Mouse (Mus musculus): ENCODE results near the gene 4930442H23Rik. TPM values are rescaled to one million over a fixed set of nuclear protein-coding genes. Genes with fewer than 3 reads are reported as not detected.

4930442H23Rik gene
- polyA plus RNA-seq, 1 experiment from 2014 or later, result 0.07 TPM

- DNase-seq (ENCODE audit: low spot score) (no peak), ATAC-seq (ENCODE audit: low FRiP score, low TSS enrichment) (no peak)
- 78% methylated on average over 16 of the region's 27 CpGs for WGBS
- peaks cover 34% of the 10 kb centered on the region for H3K36me3 ChIP-seq (ENCODE audit: control insufficient read depth, insufficient read depth, low read length)
- peaks cover 9% of the 10 kb centered on the region for H3K4me1 ChIP-seq (replicated peaks; ENCODE audit: control insufficient read depth, insufficient read depth)
- no peak overlapping the region for H3K4me3 ChIP-seq (ENCODE audit: low read depth, low read length)
- peak overlapping the region; percentile 88 for H3K27ac ChIP-seq (replicated peaks)
- TF ChIP-seq EP300 (optimal IDR thresholded peaks at IDR 0.05), result no peak
- TF ChIP-seq CTCF (IDR thresholded peaks at IDR 0.05; ENCODE audit: low read depth), result no peak
- no peak overlapping the region for H3K4me2 ChIP-seq (replicated peaks; ENCODE audit: low read depth)
- no peaks in the 10 kb centered on the region for H3K27me3 ChIP-seq (ENCODE audit: control insufficient read depth, insufficient read depth, low read length)
- no peaks in the 10 kb centered on the region for H3K9me3 ChIP-seq (ENCODE audit: control insufficient read depth, low read length)
- no peak overlapping the region for H3K9ac ChIP-seq (ENCODE audit: low read length)
Measured at GRCm38 (mm10) chr10:81144667-81145066, 39.0 kb downstream of the 4930442H23Rik start.

DNA sequence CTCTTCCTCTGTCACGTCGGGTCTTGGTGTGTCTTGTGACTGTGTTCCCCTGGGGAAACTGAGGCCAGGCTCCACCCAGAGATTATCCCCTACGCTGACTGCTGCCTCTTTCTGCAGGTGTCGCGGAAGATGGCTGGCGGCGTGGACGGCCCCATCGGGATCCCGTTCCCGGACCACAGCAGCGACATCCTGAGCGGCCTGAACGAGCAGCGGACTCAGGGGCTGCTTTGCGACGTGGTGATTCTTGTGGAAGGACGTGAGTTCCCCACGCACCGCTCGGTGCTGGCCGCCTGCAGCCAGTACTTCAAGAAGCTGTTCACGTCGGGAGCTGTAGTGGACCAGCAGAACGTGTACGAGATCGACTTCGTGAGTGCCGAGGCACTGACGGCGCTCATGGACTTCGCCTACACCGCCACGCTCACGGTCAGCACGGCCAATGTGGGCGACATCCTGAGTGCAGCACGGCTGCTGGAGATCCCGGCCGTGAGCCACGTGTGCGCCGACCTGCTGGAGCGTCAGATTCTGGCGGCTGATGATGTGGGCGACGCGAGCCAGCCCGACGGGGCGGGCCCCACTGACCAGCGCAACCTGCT, 39.7 kb downstream of the 4930442H23Rik start:
- DNase-seq (ENCODE audit: low spot score) (no peak), ATAC-seq (ENCODE audit: low FRiP score, low TSS enrichment) (no peak)
- Histone ChIP-seq H3K4me3 (ENCODE audit: low read depth, low read length) (no peak overlapping the region), H3K4me1 (replicated peaks; ENCODE audit: control insufficient read depth, insufficient read depth) (peaks cover 9% of the 10 kb centered on the region), H3K36me3 (ENCODE audit: control insufficient read depth, insufficient read depth, low read length) (peaks cover 31% of the 10 kb centered on the region), H3K4me2 (replicated peaks; ENCODE audit: low read depth) (no peak overlapping the region), H3K27ac (replicated peaks) (0 out of 2 replicates have a peak overlapping the region, but pooled peaks have one; percentile 96), H3K9ac (ENCODE audit: low read length) (no peak overlapping the region), H3K9me3 (ENCODE audit: control insufficient read depth, low read length) (no peaks in the 10 kb centered on the region), H3K27me3 (ENCODE audit: control insufficient read depth, insufficient read depth, low read length) (no peaks in the 10 kb centered on the region)
- TF ChIP-seq EP300 (optimal IDR thresholded peaks at IDR 0.05) (no peak), CTCF (IDR thresholded peaks at IDR 0.05; ENCODE audit: low read depth) (no peak)
- WGBS, result 94% methylated on average over 52 of the region's 52 CpGs

- peaks cover 24% of the 10 kb centered on the region for H3K36me3 ChIP-seq (ENCODE audit: control insufficient read depth, insufficient read depth, low read length)
- 76% methylated on average over 7 of the region's 7 CpGs for WGBS
Measured at GRCm38 (mm10) chr10:81143157-81143633, 40.5 kb downstream of the 4930442H23Rik start.

DNA sequence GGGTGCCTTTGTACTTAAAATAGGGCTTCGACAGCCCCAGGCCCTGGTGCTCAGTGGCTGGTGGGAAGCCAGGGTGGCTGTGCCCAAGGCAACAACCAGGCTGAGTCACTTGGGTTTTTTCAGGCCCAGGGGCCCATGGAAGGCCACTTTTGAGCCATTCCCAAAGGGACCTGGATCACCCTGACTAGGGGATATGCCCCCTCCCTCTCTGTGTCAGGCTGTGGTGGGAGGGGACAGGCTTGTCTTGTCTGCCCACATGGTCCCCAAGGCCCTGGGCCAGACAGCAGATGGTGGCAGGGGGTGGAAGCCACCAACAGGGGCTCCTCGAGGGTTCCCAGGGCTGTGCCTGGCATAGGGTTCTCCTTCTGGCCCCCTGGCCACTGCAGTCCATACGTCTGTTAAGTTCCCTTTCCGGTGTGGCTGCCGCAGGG, 41.1 kb downstream of the 4930442H23Rik start:
- peaks cover 9% of the 10 kb centered on the region for H3K4me1 ChIP-seq (replicated peaks; ENCODE audit: control insufficient read depth, insufficient read depth)
- H3K9ac ChIP-seq (ENCODE audit: low read length), result peak overlapping the region; percentile 87; the same call in 1 of the 2 replicates
- H3K4me3 ChIP-seq (ENCODE audit: low read depth, low read length), result no peak overlapping the region
- DNase-seq (ENCODE audit: low spot score) (no peak), ATAC-seq (ENCODE audit: low FRiP score, low TSS enrichment) (no peak)
- no peaks in the 10 kb centered on the region for H3K9me3 ChIP-seq (ENCODE audit: control insufficient read depth, low read length)
- no peaks in the 10 kb centered on the region for H3K27me3 ChIP-seq (ENCODE audit: control insufficient read depth, insufficient read depth, low read length)
- 63% methylated on average over 5 of the region's 5 CpGs for WGBS
- peak overlapping the region; percentile 96 for H3K27ac ChIP-seq (replicated peaks)
- TF ChIP-seq CTCF (IDR thresholded peaks at IDR 0.05; ENCODE audit: low read depth) (no peak), EP300 (optimal IDR thresholded peaks at IDR 0.05) (no peak)
- peak overlapping the region; percentile 91 for H3K4me2 ChIP-seq (replicated peaks; ENCODE audit: low read depth)
- peaks cover 18% of the 10 kb centered on the region for H3K36me3 ChIP-seq (ENCODE audit: control insufficient read depth, insufficient read depth, low read length)

More at GRCm38 (mm10) chr10:81143157-81143633, 40.5 kb downstream of the 4930442H23Rik start:
- Histone ChIP-seq H3K4me1 (replicated peaks; ENCODE audit: control insufficient read depth, insufficient read depth) (peaks cover 9% of the 10 kb centered on the region), H3K9ac (ENCODE audit: low read length) (peak overlapping the region; percentile 87; the same call in 1 of the 2 replicates), H3K9me3 (ENCODE audit: control insufficient read depth, low read length) (no peaks in the 10 kb centered on the region), H3K27ac (replicated peaks) (peak overlapping the region; percentile 96), H3K27me3 (ENCODE audit: control insufficient read depth, insufficient read depth, low read length) (no peaks in the 10 kb centered on the region), H3K4me2 (replicated peaks; ENCODE audit: low read depth) (no peak overlapping the region), H3K4me3 (ENCODE audit: low read depth, low read length) (no peak overlapping the region)
- ATAC-seq (ENCODE audit: low FRiP score, low TSS enrichment) (no peak), DNase-seq (ENCODE audit: low spot score) (peak; percentile 59)
- TF ChIP-seq CTCF (IDR thresholded peaks at IDR 0.05; ENCODE audit: low read depth) (peak; percentile 22; the same call in 1 of the 2 replicates), EP300 (optimal IDR thresholded peaks at IDR 0.05) (no peak)

DNA sequence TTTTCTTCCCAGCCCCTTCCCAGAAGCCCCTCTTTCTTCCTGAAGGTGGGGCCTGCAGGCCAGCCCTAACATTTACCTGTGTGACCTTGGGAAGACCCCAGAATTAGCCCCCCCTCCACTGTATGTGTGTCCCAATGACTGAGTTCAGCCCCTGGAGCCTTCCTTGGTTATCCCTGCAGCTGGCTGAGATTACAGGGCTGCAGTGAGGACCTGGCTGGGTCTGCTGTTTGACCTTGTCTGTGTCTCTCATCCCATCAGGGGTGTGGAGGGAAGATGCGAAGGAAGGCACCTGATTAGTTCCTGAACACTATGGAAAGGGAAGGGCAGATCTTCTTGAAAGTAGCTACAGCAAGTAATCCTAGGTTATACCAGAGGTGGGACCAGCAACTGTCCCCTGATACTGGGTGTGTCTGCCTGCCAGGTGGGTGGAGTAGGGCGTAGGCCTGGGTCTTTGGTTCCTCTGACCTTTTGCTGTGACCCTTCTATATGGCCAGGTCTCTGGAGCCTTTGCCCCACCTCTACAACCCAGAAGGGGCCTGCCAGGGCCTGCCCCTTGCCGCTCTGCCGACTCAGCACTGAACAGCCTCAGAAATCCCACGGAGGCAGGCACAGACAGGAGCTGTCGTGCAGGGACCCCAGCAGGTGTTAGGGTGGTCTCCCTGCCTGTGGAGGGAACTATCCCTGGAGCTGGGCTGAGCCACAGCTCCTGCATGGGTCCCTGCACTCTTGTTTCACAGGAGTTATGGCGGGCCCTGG, 42.0 kb downstream of the 4930442H23Rik start:
- Histone ChIP-seq H3K4me1 (replicated peaks; ENCODE audit: control insufficient read depth, insufficient read depth) (peaks cover 9% of the 10 kb centered on the region), H3K4me3 (ENCODE audit: low read depth, low read length) (0 out of 2 replicates have a peak overlapping the region, but pooled peaks have one; percentile 13), H3K9me3 (ENCODE audit: control insufficient read depth, low read length) (no peaks in the 10 kb centered on the region), H3K27ac (replicated peaks) (peak overlapping the region; percentile 96), H3K36me3 (ENCODE audit: control insufficient read depth, insufficient read depth, low read length) (peaks cover 18% of the 10 kb centered on the region), H3K27me3 (ENCODE audit: control insufficient read depth, insufficient read depth, low read length) (no peaks in the 10 kb centered on the region), H3K4me2 (replicated peaks; ENCODE audit: low read depth) (peak overlapping the region; percentile 91), H3K9ac (ENCODE audit: low read length) (peak overlapping the region; percentile 87)
- 58% methylated on average over 7 of the region's 7 CpGs for WGBS
- TF ChIP-seq EP300 (optimal IDR thresholded peaks at IDR 0.05) (no peak), CTCF (IDR thresholded peaks at IDR 0.05; ENCODE audit: low read depth) (no peak)
- no peak for ATAC-seq (ENCODE audit: low FRiP score, low TSS enrichment)
- no peak for DNase-seq (ENCODE audit: low spot score)
